Mouse (Mus musculus): ENCODE measurements around the gene Gm9999. TPM values are rescaled to one million over a fixed set of nuclear protein-coding genes. Genes with fewer than 3 reads are reported as not detected.
A peak's percentile ranks its signal among the peaks of the same experiment; 100 is the strongest.
"Not testable (repeated sequence)": the region's sequence is repeated elsewhere in the genome, so short reads cannot be mapped to it uniquely, and the experiment has no call there.

The Gm9999 gene
- total RNA-seq, 2 experiments from 2014 or later: not detected

DNA sequence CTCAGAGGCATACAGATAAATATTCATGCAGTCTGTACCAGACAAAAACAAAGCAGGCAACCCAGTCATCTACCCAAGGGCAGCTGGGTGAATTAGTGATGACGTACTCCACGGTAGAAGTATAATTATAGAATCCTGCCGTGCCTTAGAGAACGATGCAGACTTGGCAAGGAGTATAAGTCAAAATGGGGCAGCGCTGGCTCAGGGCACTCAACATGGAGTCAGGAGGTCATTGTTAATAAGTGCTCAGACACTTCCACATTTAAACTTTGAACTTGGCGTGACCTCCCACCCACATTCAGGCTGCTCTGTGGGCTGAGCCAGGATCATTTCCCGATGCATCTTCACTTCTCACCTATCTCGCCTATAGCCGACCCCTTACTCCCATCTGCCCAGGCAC, 42.0 kb downstream of the Gm9999 start:
- no peak for ATAC-seq (replicated peaks; ENCODE audit: poor library complexity)

DNA sequence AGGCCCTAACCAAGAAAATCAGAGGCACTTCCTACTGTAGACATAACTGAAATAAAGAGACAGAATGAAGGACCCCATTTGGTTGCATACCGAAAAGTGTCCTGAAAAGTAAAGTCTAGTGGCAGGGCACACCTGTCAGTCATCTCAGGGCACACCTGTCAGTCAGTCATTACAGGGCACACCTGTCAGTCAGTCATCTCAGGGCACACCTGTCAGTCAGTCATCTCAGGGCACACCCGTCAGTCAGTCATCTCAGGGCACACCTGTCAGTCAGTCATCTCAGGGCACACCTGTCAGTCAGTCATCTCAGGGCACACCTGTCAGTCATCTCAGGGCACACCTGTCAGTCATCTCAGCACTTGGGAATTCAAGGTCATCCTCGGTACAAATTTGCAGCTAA, 43.5 kb downstream of the Gm9999 start:
- not testable (repeated sequence) for ATAC-seq (replicated peaks; ENCODE audit: poor library complexity)

DNA sequence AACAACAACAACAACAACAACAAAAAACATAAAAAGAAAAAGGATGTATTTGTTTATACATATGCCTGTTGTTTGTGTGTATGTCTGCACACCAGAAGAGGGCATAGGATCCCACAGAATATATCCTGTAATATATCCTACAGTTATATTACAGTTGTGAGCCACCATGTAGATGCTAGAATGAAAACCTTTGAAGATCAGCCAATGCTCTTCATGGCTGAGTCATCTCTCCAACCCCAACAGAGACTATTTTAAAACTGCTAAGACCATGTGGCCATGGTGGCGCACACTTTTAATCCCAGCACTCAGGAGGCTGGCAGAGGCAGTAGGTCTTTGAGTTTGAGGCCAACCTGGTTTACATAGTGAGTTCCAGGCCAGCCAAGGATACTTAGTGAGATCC, 44.1 kb downstream of the Gm9999 start:
- no peak for ATAC-seq (replicated peaks; ENCODE audit: poor library complexity)

DNA sequence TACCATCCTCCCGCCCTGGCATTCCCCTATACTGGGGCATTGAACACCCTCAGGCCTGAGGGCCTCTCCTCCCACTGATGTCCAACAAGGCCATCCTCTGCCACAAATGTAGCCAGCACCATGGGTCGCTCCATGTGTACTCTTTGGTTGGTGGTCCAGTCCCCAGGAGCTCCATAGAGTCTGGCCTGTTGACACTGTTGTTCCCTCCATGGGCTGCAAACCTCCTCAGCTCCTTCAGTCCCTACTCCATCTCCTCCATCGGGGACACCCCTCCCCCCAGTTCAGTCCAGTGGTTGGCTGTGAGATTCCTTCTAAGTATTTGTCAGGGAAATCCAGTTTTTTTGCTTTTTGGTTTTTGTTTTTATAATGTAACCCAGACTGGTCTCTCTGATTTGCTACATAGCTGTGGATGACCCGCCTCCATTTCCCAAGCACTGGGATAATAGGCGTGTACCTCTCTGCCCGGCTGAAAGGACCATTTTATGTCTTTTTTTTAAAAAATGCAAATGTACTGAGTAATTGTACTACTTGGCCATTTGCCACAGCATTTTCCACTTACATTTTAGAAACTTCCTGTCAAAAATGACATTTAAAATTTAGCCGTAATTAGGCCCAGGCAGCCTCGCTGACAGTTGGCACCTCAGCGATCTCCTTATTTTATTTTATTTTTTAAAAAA, 47.3 kb downstream of the Gm9999 start:
- ATAC-seq (replicated peaks; ENCODE audit: poor library complexity): no peak

DNA sequence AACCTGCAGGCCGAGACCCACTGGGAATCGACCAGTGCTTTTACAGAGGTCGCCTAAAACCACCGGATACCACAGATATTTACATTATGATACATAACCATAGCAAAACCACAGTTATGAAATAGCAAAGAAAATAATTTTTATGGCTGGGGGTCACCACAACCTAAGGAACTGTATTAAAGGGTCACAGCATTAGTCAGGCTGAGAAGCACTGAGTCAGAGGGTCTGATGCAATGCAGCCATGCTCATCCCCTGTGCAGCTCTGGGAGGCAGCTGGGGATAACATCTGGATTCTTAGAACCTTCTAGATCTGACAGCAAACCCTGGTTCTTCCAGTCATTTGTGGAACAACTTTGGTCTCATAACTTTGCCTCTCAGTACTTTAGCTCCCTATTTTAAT, 48.0 kb downstream of the Gm9999 start:
- ATAC-seq (replicated peaks; ENCODE audit: poor library complexity): peak; percentile 81

DNA sequence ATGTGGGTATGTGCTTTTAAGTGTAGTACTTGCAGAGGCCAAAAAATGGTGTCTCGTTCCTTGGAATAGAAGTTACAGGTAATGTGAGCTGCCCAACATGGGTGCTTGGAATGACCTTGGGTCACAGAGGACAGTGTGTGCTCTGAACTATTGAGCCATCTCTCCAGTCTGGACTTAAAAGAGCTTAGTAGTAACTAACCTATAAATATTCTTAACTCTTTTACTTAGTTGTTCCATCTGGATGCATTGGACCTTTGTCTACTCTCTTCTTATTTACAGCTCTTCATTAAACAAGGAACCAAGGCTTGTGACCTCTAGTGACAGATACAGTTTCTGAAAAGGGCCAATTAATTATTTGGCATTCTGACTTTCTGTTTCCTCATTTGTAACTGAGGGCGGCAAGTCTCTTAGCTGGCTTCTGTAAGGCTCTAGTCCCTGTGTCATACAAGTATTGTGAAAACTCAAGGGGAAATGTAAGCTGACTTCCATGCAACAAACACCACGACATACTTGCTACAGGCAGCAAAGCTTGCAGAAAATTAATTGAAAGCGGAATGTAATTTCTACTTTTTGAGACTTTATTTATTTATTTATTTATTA, 51.5 kb downstream of the Gm9999 start:
- ATAC-seq (replicated peaks; ENCODE audit: poor library complexity): peak; percentile 58

DNA sequence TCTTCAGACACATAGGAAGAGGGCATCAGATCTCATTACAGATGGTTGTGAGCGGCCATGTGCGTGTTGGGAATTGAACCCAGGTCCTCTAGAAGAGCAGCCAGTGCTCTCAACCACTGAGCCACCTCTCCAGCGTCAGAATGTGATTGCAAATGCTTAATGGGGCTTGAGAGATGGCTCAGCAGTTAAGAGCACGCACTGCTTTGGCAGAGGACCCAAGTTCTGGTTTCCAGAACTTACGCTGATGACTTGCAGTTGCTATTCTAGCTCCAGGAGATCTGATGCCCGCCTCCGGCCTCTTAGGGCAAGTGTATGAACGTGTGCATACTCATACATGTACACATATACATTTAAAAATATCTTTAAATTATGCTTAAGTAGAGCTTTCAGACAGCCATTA, 52.0 kb downstream of the Gm9999 start:
- ATAC-seq (replicated peaks; ENCODE audit: poor library complexity): no peak

Other genes with a start within 250 kb of the Gm9999 start
- gene Saa1, start 240.6 kb upstream of the Gm9999 start, total RNA-seq (2015): not detected in 2 replicates
- gene Saa1, start 240.6 kb upstream of the Gm9999 start, total RNA-seq (2017): not detected in 2 replicates
- not detected in 2 replicates for gene Saa2, start 231.8 kb upstream of the Gm9999 start, total RNA-seq (2015)
- gene Saa2, start 231.8 kb upstream of the Gm9999 start, total RNA-seq (2017): not detected in 2 replicates
- gene Hps5, start 187.5 kb upstream of the Gm9999 start, total RNA-seq (2015): 13.5 and 17.5 TPM in 2 replicates
- 25.5 and 29.0 TPM in 2 replicates for gene Hps5, start 187.5 kb upstream of the Gm9999 start, total RNA-seq (2017)
- gene Gtf2h1, start 187.5 kb upstream of the Gm9999 start, total RNA-seq (2015): 54.7 and 58.1 TPM in 2 replicates
- 82.4 and 105 TPM in 2 replicates for gene Gtf2h1, start 187.5 kb upstream of the Gm9999 start, total RNA-seq (2017)
- gene Ldha, start 142.1 kb upstream of the Gm9999 start, total RNA-seq (2015): 597 and 639 TPM in 2 replicates
- 442 and 446 TPM in 2 replicates for gene Ldha, start 142.1 kb upstream of the Gm9999 start, total RNA-seq (2017)
- 0.44 and 0.49 TPM in 2 replicates for gene Ldhc, start 122.4 kb upstream of the Gm9999 start, total RNA-seq (2015)
- 1.3 TPM in 1 of 2 replicates, not detected in the other for gene Ldhc, start 122.4 kb upstream of the Gm9999 start, total RNA-seq (2017)
- gene Tsg101, start 63.6 kb upstream of the Gm9999 start, total RNA-seq (2015): 97.5 and 107 TPM in 2 replicates
- 40.1 and 43.1 TPM in 2 replicates for gene Tsg101, start 63.6 kb upstream of the Gm9999 start, total RNA-seq (2017)
- gene Uevld, start 25.1 kb upstream of the Gm9999 start, total RNA-seq (2015): 15.5 and 19.6 TPM in 2 replicates
- 11.1 and 11.9 TPM in 2 replicates for gene Uevld, start 25.1 kb upstream of the Gm9999 start, total RNA-seq (2017)
- 30.4 and 34.9 TPM in 2 replicates for gene Spty2d1, start 24.8 kb downstream of the Gm9999 start, total RNA-seq (2015)
- gene Spty2d1, start 24.8 kb downstream of the Gm9999 start, total RNA-seq (2017): 25.4 and 30.7 TPM in 2 replicates
- 2.3 and 4.0 TPM in 2 replicates for gene Tmem86a, start 67.0 kb downstream of the Gm9999 start, total RNA-seq (2015)
- 1.4 and 2.2 TPM in 2 replicates for gene Tmem86a, start 67.0 kb downstream of the Gm9999 start, total RNA-seq (2017)
- gene Ptpn5, start 150.1 kb downstream of the Gm9999 start, total RNA-seq (2015): not detected in 2 replicates
- gene Ptpn5, start 150.1 kb downstream of the Gm9999 start, total RNA-seq (2017): not detected in 2 replicates
- gene Mrgpra6, start 221.3 kb downstream of the Gm9999 start, total RNA-seq (2015): not detected in 2 replicates
- gene Mrgpra6, start 221.3 kb downstream of the Gm9999 start, total RNA-seq (2017): not detected in 2 replicates